Mouse (Mus musculus): Measurements from ENCODE around the gene Map3k20.

The Map3k20 gene

DNA sequence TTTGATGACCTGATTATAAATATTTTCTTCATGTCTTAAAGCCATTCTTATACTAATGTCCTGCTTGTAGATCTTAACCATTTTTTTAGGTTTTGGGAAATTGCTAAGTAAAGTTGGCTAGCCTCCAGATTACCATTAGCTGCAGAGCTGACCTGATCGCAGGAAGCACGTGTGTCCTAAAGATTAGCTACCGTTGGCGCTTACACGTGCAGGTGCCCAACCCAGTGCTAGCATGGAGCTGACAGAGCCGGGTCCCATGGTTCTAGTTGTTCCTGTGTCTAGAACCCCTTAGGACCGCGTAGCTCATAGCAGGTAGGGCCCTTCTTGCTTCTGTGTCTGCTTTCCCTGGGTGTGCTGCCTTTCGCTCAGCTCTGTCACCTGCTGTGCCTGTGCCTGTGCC is 194.4 kb downstream of the Map3k20 start:
- no peak for DNase-seq (ENCODE audit: low spot score in 2 of 2)

DNA sequence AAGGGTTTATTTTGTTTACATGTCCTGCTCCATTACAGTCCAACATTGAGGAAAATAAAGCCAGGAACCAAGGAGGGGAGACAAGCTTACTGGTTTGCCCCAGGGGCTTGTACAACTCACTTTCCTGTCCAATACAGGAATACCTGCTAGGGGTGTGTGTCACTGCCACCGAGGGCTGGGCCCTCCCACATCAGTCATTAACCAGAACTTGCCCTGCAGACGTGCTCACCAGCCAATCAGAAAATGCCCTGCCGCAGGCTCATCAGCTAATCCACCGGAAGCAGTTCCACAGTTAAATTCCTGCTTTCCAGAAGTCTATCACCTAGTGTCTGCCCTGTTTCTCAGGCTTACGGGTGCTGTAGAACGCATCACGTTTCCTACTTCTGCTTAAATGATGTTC is 206.2 kb downstream of the Map3k20 start:
- no peak for DNase-seq (ENCODE audit: low spot score in 2 of 2)

Data from frontal cortex, postnatal 14 days (tissue).